Mouse (Mus musculus) layer of hippocampus, adult 2 months (tissue): ENCODE measurements around the gene Ksr1. TPM values are rescaled to one million over a fixed set of nuclear protein-coding genes. Genes with fewer than 3 reads are reported as not detected.

Source experiments
- DNase-seq, 2 experiments: peaks; one replicate each; pipeline ENCODE4 v3.0.0; 2022; ENCODE audit warnings: low spot score in 2 of 2
- H3K27ac ChIP-seq: fragments of 200-600 bp; 2 replicates; pipeline ENCODE4 v1.8.1; 2022
- H3K4me3 ChIP-seq: fragments of 200-600 bp; 2 replicates; pipeline ENCODE4 v1.8.1; 2022; ENCODE audit warnings: mild to moderate bottlenecking
- CTCF ChIP-seq: fragments of 200-600 bp; conservative IDR thresholded peaks from 2 replicates; pipeline ENCODE4 v1.8.1; 2022; ENCODE audit warnings: antibody characterized with exemption, mild to moderate bottlenecking, moderate library complexity
- total RNA-seq, 2 experiments: library from RNA; stranded (reverse); gene quantifications; 2 replicates each; pipeline ENCODE4 v1.2.3; 2021

Gene Ksr1
- total RNA-seq, 2 experiments from 2014 or later = 230 to 231 TPM

- Histone ChIP-seq H3K27ac (no peak overlapping the region), H3K4me3 (no peak overlapping the region)
- no peak for DNase-seq
- TF ChIP-seq CTCF = no peak
These were observed 69.7 kb downstream of the Ksr1 start for GRCm38 (mm10) chr11:79076484-79076883.

- Histone ChIP-seq H3K27ac (no peak overlapping the region), H3K4me3 (no peak overlapping the region)
- DNase-seq = no peak
- no peak for TF ChIP-seq CTCF
These were observed 71.2 kb downstream of the Ksr1 start for GRCm38 (mm10) chr11:79075044-79075443.

GRCm38 (mm10) chr11:79074611-79075010 is 71.6 kb downstream of the Ksr1 start:
- DNase-seq = no peak
- Histone ChIP-seq H3K27ac (no peak overlapping the region), H3K4me3 (no peak overlapping the region)
- TF ChIP-seq CTCF = no peak

GRCm38 (mm10) chr11:79073583-79073982 is 72.6 kb downstream of the Ksr1 start:
- Histone ChIP-seq H3K27ac (no peak overlapping the region; the same call in 1 of the 2 replicates), H3K4me3 (no peak overlapping the region)
- TF ChIP-seq CTCF = no peak
- no peak for DNase-seq

- peak in 1 of 2 experiments; percentile 44 for DNase-seq
These were observed 74.1 kb downstream of the Ksr1 start for GRCm38 (mm10) chr11:79072108-79072507.

GRCm38 (mm10) chr11:79071082-79071972 is 74.9 kb downstream of the Ksr1 start:
- H3K27ac ChIP-seq = peak overlapping the region; percentile 40

More at GRCm38 (mm10) chr11:79072108-79072507, 74.1 kb downstream of the Ksr1 start:
- no peak for TF ChIP-seq CTCF
- Histone ChIP-seq H3K27ac (peak overlapping the region; percentile 40; the same call in 1 of the 2 replicates), H3K4me3 (no peak overlapping the region)

GRCm38 (mm10) chr11:79069453-79070153 is 76.6 kb downstream of the Ksr1 start:
- TF ChIP-seq CTCF = no peak
- no peak for DNase-seq
- no peak overlapping the region for H3K4me3 ChIP-seq
- H3K27ac ChIP-seq = peak overlapping the region; percentile 46

More at GRCm38 (mm10) chr11:79071082-79071972, 74.9 kb downstream of the Ksr1 start:
- H3K4me3 ChIP-seq = no peak overlapping the region
- no peak for TF ChIP-seq CTCF
- no peak for DNase-seq

- no peak for DNase-seq
- no peak for TF ChIP-seq CTCF
- Histone ChIP-seq H3K27ac (peak overlapping the region; percentile 59; the same call in 1 of the 2 replicates), H3K4me3 (no peak overlapping the region)
These were observed 79.0 kb downstream of the Ksr1 start for GRCm38 (mm10) chr11:79067172-79067571.

GRCm38 (mm10) chr11:79066191-79066530 is 80.0 kb downstream of the Ksr1 start:
- H3K4me3 ChIP-seq = no peak overlapping the region
- TF ChIP-seq CTCF = no peak

GRCm38 (mm10) chr11:79065463-79066190 is 80.6 kb downstream of the Ksr1 start:
- DNase-seq = no peak
- Histone ChIP-seq H3K4me3 (no peak overlapping the region), H3K27ac (peak overlapping the region; percentile 91)
- peak; percentile 51 for TF ChIP-seq CTCF

More at GRCm38 (mm10) chr11:79066191-79066530, 80.0 kb downstream of the Ksr1 start:
- H3K27ac ChIP-seq = peak overlapping the region; percentile 91
- DNase-seq = no peak

- H3K27ac ChIP-seq = peak overlapping the region; percentile 91
- TF ChIP-seq CTCF = no peak
- no peak for DNase-seq
- H3K4me3 ChIP-seq = no peak overlapping the region
These were observed 81.9 kb downstream of the Ksr1 start for GRCm38 (mm10) chr11:79064311-79064710.

- H3K4me3 ChIP-seq = no peak overlapping the region
- no peak for DNase-seq
- H3K27ac ChIP-seq = peak overlapping the region; percentile 91
- no peak for TF ChIP-seq CTCF
These were observed 82.6 kb downstream of the Ksr1 start for GRCm38 (mm10) chr11:79063616-79064015.

- Histone ChIP-seq H3K27ac (peak overlapping the region; percentile 91), H3K4me3 (no peak overlapping the region)
- no peak for TF ChIP-seq CTCF
- peak; percentile 57 to 69 for DNase-seq
These were observed 83.3 kb downstream of the Ksr1 start for GRCm38 (mm10) chr11:79062897-79063296.
